Mouse (Mus musculus): ENCODE results near the gene Wwc2. TPM values are rescaled to one million over a fixed set of nuclear protein-coding genes. Genes with fewer than 3 reads are reported as not detected.
"Not testable (repeated sequence)": the region's sequence is repeated elsewhere in the genome, so short reads cannot be mapped to it uniquely, and the experiment has no call there.

The Wwc2 gene
- polyA plus RNA-seq, 1 experiment: 9.1 TPM

DNA sequence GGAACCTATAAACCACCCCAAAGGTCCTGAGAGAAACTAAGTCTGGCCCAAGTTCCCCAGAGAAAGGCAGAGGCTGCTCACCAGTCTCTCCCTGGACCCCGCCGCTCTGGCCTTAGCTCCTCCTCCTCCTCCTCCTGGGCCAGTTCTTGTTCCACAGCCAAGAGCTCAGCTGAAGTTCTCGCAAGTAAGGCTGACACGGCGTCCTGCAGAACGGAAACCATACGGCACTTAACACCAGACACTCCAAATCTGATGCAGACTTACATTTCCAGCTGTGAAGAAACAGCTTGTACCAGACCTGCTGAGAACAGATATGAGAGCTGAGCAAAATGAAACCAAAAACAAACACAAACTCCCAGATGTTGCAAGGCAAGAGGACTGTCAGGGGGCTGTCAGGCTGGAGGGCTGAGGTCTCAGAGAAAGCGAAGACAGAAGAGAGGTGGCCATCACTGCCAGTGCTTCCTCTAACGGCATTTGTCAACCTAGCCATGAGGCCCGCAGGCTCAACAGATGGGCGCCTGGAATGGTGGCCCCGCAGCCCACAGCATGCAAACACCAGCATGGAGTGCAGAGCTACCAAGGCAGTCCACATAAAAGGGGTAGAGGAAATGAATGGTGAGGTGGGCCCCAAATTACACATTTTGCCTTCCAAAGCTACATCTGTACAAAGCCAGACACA is 138.8 kb downstream of the Wwc2 start:
- DNase-seq (ENCODE audit: low read depth): no peak

DNA sequence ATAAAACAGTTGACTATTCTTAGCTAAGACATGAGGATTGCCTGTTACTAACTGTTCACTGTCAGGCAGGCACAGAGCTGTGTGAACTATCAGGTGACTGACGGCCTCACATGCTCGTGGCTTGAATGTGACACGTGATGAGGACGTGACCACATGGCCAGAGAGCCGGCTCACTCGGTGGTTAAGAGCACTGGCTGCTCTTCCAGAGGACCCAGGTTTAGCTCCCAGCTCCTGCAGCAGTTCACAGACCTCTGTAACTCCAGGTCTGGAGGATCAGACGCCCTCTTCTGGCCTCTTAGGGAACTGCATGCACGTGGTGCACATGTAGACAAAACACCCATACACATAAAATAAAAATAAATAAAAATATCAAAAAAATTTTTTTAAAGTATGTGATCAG is 140.9 kb downstream of the Wwc2 start:
- no peak for DNase-seq (ENCODE audit: low read depth)

DNA sequence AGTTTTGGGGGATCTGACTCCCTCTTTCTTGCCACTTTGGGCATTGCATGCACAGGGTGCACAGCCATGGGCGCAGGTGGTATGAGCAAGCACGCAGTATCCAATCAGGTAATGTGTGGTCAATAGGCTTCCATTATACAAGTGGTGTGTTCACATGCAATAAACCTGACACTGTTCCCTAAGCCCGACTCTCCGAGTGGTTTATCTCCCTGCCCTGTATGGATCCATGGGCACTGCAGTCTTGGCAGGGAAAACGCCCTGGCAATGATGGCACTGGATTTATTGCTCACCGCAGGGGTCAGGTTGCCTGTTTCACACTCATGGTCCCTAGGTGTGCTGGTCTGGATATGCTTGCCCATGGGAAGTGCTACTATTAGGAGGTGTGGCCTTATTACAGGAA is 142.8 kb downstream of the Wwc2 start:
- DNase-seq (ENCODE audit: low read depth): no peak

DNA sequence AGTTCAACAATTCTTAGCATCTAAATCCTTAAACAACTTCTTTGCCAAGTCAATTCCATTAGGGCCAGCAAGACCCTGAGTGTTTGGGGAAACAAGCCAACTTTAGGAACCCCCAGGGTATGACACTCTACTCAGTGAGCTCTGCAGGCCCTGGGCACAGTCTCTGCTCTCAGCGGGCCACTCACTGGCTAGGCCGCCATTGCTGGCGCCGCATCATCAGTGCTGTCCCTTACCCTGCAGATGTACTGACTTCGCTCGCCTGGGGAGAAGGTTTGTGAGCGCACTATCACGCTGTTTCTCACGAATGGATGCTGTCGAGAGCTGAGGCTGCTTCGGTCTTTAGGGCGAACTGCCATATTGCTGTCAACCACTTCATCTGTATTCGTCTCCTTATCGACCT is 143.6 kb downstream of the Wwc2 start:
- no peak for DNase-seq (ENCODE audit: low read depth)

DNA sequence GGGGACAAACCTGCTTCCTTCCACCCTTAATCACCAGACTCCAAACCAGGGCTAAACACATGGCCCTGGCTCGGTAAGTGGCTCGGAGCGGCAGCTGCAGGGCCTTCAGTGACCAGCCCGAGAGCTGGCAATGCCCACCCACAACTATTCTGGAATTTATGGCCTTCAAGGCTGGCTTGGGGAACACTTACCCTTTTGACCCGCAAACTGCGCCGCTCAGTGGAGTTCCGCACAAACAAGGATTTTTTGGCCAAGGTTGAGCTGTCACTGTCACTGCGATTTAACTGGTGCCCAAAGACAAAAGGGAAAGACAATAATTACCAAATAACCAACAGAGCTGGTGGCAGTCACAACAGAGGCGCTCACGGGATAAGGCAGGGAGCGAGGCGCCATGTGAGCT is 144.8 kb downstream of the Wwc2 start:
- DNase-seq (ENCODE audit: low read depth): no peak

DNA sequence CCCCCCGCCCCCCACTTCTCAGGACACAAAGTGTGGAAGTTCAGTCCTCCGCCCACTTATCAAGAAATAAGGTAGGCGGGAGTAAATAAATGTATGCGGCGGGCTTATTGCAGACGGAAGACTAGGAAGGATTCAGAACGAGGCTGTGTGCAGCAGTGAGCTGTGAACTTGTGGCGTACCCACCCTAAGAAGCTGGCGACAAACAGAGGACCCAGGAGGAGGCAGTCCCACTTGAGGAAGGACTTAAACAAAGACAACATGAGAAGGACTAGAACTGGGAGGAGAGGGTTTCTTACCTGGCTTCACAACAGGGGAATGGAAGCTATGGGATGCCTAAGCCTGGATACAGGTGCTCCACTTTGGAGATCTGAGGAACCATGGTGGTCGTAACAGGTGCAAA is 147.1 kb downstream of the Wwc2 start:
- DNase-seq (ENCODE audit: low read depth): no peak

DNA sequence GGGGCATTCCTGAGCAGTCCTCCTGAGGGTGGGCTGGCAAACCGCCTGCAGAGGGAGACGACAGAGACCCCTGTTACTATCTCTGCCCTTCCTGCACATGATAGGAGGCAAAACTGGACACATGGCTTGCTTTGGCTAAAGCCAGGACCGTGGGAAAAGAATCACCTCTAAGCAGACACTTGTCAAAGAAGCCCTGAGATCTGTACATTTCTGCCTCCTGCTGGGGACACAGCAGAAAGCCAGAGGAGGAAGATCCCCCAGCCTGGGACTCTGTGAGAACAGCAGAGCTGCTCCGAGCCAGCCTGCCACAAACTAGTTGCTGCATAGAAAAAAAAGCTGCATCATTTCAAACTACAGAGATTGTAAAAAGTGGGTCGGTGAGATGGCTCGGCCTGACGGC is 147.7 kb downstream of the Wwc2 start:
- DNase-seq (ENCODE audit: low read depth): no peak

DNA sequence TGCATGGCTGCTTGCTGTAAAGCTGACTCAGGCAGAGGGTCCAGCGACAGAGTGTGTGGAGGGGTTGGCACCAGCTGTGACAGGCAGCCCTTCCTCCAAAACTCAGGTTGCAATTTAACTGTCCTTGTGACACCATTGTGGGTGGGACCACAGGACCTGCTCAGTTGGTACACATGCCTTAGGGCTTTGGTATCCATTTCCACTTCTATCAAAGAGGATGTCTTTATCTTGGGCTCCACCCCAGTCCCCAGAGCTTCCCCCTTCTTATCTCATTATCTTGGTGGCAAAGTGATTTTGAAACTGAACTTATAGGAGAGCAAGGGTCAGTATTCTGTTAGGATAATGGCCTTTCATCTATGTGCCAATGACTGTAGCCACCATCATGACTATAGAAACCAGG is 156.8 kb downstream of the Wwc2 start:
- DNase-seq (ENCODE audit: low read depth): no peak

DNA sequence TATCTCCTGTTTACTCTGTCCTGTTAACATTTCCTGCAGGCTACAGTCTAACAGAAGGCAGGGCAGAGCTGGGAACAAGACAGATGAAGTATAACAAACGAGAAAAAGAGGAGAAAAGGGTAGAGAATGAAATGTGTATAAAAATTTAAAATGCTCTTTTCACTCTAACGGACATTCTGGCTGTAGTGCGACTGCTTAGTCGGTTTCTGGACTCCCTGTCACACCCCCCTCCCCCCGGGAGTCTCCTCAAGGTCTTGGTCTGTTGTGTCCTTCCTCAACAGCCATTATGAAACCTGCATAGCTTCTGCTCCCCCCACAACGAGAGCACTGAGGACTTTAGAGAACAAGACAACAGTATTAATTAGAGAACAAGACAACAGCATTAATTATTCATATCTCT is 158.1 kb downstream of the Wwc2 start:
- DNase-seq (ENCODE audit: low read depth): no peak

DNA sequence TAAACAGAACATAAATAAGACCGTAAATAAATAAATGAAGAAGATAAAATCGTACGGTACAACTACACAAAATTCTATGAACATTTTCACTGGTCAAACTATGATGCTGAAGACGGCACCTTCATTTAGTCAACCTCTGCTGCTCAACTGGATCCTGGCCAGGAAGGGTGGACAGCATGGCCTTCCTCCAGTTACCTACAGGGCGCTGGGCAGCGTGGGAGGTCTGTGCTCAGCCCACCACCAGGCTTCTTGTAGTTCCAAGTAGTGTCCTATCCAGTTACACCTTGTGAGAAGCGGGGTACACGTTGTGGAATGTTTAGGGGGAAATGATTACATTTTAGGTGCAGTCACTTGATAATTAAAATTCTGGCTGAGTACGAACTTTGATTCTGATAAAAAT is 163.8 kb downstream of the Wwc2 start:
- no peak for DNase-seq (ENCODE audit: low read depth)

DNA sequence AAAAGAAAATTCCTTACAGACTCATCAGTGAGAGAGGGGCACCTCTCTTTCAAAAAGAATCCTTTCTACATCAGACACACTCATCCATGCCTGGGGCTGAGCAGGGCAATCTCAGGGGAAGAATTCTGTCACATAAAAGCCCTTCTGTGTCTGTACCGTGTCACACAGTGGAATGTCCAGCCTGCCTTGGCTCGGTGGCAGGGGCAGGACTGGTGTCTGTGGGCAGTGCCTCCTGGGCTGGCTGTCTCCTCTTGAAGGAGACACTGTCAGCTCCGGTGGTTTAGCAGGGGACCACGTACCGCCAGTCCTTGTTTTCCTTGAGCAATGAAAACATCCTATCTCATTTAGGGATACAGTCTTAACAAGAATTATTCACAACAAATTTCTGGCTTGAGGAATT is 165.1 kb downstream of the Wwc2 start:
- DNase-seq (ENCODE audit: low read depth): no peak

DNA sequence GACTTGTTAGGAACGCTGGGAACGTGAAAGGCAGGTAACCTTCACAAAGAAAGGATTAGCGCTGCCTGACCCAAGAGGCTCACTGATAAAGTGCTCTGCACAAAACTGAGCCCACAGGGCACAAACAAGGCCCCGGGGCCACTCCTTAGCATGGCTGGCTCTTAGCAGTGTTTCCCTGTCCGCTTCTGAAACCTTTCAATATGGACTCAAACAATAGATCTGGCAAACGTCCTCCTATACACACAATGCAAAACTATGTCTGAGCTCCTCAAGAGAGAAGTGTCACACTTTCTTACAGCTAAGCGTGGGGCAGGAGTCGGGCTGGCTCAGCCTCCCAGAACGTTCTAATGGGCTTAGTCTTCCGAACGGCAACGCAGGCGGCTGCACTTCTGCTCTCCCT is 166.5 kb downstream of the Wwc2 start, which contains the start of gene Cldn22:
Gene Cldn22 (plus strand): TSS at position 301 of the 400 bp plus-strand sequence.
- no peak for DNase-seq (ENCODE audit: low read depth)

DNA sequence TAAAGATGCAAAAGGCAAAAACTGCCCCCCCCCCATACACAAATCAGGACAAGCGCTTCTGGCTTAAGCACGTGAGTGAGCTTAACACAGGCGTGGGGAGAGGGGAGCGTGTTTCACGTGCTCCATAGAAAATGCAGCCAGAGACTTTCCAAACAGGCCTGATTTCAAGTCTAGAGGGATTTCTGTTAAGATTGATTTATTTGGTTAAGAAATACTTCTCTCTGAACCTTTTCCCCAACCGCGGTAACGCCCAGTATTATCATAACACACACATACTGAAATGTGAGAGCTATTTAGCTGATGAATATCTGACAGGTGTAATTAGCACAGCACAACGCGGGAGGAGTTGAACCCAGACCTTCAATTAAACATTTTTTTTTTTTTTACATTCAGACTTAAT is 166.9 kb downstream of the Wwc2 start:
- no peak for DNase-seq (ENCODE audit: low read depth)

DNA sequence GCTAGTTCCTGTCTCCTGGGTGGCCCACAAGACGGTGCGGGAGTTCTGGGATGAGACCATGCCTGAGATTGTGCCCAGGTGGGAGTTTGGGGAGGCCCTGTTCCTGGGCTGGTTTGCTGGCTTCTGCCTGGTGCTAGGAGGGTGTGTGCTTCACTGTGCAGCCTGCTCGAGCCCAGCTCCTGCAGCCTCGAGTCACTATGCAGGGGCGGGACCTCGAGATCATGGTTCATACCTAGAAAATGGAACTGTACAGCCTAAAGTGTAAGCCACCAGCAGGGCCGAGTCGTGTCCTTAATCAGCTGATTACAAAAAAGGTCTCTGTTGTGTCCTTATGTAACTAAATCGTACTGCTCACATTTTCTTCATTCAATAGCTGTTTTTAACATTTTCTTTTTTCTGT is 168.2 kb downstream of the Wwc2 start:
- DNase-seq (ENCODE audit: low read depth): not testable (repeated sequence)

DNA sequence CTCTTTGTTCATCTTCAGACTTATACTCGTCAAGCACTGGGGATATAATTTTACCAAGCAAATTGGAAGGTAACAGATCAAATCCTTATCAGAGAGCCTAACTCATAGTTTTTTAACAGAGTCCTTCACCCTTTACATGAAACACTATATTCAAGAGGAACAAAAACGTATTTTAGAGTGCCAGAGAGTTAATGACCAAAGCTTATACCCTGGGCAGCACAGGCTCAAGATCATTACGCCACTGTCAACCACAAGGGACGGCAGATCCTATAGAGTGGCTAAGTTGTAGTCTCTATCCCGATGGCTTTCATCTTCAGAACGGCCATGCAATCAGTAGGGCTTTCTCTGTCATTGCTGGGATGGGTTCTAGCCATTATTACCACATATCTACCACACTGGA is 168.9 kb downstream of the Wwc2 start, which contains the start of gene Cldn24:
Gene Cldn24 (plus strand): TSS at position 301 of the 400 bp plus-strand sequence.
- no peak for DNase-seq (ENCODE audit: low read depth)

DNA sequence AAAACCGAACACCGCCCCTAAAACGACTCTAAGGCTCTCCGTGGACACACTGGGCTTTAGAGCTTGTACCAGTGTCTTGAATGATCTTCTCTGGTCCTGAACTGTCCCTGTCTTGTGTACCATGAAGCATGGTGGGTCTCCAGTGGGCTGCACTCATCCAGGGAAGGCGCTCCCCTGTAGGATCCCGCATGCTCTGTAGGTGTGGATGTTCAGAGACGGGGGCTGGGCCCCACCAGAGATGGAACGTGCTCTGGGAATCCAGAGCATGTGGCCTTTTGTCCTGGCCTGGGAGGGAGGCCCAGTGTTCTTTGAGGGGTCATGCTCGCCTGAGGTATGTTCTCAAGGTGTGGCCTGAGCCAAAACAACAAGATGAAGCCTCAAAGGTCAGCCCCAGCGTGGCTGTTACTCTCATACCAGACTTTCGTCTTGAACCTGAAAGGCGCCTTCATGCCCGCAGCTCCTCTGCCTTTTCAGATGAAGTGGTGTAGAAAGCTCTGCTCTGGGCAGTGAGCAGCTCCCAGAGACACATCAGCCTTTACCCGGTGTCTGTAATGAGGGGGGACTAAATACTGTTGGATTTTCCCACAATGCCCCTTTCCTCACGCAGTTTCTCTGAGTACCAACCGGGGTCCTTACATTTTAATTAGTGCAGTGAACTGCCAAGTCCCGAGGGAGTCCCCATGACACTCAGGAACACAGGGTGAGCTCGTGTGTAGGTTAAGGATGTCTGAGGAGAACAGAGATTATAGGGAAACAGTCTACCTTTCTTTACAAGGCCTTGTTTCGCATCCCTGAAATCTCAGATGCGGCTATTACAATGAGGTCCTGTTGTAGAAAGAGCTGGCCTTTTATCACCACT is 169.6 kb downstream of the Wwc2 start:
- no peak for DNase-seq (ENCODE audit: low read depth)

DNA sequence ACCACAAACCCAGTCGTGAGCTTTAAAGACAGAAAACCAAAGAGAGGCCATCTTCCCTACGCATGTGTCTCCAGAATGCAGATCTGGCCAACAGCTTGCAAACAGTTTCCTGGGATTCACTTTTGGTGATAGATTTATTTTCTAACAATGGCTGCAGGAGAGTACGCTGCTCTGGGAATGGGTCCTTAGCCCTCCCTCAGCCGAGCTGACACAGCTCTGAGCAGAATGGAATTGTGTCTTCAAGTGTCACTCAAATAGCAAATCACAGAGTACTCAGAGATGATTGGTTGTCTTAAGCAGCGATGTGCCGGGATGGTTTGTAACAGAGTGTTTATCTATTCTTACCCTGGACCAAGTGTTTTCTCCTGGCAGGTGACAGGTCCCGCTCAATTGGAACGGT is 171.7 kb downstream of the Wwc2 start:
- DNase-seq (ENCODE audit: low read depth): no peak

DNA sequence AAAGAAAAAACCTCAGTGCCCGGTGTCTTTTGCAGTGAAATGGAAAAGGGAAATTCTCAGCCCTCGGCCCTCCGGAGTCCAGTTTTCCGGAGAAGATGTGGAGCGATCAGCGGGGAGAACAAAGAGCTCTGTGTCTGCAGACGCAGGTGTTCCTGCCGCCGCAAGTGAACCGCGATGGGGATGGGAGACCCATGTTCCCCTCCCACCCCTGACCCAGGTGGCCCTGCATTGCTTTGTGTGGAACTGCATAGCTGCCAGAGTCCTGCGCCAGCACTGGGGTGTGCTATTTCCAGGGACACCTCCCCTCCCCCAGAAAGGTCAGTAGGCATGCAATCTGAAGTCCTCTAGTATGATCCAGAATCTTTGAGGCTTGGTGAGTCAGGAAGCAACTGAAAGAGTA is 179.5 kb downstream of the Wwc2 start:
- DNase-seq (ENCODE audit: low read depth): no peak

DNA sequence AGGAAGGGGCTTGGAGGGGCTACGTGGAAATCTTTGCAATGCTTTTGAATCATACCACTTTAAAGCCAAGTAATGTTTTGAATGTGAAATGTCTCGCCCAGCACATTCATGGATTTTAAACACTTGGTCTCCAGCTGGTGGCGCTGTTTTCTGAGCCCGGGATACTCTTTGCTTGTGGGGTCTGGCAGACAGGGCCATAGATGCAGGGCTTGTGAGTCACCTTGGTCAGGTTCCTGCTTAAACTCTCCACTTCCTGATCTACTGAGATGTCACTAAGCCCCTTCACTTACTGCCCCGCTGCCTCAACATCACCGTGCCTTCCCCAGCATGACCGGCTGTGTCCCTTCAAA is 180.1 kb downstream of the Wwc2 start:
- no peak for DNase-seq (ENCODE audit: low read depth)

DNA sequence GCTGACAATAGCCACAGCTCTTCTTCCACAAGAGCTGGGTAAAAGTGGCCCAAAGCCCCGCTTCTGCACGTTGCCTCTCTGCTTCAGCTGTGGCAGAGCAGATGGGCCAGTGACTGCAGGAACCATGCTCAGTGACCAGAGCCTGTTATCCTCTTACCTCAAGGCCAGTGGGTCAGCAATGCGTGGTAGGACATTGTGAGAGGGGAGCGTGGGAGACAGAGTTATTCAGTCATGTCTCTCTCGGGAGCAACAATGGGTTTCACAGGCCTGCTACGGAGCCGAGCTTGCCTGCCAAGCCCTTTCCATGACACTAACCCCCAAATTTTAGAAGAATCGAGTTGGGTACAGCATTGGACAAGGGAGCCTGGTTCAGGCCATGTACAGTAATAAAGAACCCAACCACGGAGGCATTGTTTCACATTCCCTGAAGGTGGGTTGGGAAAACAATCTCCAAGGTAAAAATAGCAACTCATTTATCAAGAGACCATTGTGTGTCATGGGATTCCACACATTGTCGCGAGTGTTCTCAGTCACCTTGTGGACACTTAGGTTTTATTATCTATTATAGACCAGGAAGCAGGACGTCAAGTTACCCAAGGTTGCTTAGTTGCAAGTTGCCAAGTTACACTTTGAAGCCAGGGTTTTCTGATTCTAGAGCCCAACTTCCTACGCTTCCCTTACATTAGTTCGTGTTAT is 180.6 kb downstream of the Wwc2 start:
- DNase-seq (ENCODE audit: low read depth): no peak

DNA sequence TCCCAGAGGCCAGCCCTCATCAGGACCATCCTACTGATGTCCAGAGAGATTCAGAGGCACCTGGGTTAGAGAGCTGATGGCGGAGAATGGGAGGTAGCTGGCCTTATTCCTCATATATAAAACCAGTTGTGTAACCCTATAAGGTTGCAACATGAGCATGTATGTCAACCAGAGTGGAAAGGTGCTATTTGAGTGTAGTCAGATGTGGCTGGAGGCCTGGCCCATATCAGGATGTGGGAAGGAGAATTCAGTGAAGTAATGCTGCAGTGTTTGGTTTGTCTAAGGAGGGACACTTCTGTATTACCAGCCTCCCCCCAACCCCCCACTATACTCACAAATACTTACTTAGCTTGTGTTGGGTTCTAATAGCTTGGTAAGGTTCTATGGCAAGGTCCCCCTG is 186.5 kb downstream of the Wwc2 start:
- no peak for DNase-seq (ENCODE audit: low read depth)

DNA sequence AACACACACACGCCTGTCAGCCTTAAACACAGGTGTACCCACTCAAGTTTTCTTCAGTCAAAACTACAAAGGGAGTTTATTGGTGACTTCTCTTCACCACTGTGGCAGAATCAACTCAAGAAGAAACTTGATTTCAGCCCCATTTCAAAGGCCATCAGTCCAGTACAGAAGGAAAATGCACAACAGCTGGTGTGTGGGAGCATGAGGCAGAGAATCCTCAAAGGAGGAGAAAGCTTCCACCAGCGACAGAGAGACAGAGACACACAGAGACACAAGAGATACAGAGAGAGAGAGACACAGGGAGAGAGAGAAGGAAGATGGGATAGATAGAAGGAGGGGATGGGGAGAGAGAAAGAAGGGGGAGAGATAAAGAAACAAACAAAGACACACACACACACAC is 188.4 kb downstream of the Wwc2 start:
- no peak for DNase-seq (ENCODE audit: low read depth)

DNA sequence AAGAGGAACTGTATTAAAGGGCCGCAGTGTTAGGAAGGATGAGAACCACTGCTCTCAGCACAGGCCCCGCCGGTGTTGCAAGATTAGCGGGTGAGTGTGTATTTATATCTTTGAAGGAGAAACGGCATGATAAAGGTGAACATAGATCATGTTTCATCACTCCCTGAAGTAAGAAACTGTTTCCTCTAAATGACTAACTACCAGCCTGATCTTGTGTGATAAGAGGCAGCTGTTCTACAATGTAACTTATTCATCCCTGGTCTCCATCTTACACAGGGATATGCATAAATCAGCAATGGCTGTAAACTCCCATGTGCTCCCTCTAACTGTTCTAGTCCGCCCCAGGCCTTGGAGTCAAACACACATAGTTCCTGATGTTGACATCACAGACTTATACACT is 191.3 kb downstream of the Wwc2 start:
- no peak for DNase-seq (ENCODE audit: low read depth)

All from gonadal fat pad, adult 2 months (tissue).